Mouse (Mus musculus) cerebellum, adult 2 months (tissue): ENCODE results near the gene Tbl1xr1.

Experiments
- CTCF ChIP-seq: fragments of 200-500 bp; IDR thresholded peaks from 2 replicates; pipeline ENCODE4 v1.5.1; 2011; ENCODE audit warnings: low read depth, mild to moderate bottlenecking, control low read depth, low read length, moderate library complexity, borderline replicate concordance; ENCODE audit not compliant: insufficient read depth
- POLR2A ChIP-seq: fragments of 200-500 bp; IDR thresholded peaks from 2 replicates; pipeline ENCODE4 v1.6.1; 2011; ENCODE audit warnings: low read length, control low read depth, borderline replicate concordance; ENCODE audit not compliant: insufficient read depth

GRCm38 (mm10) chr3:22056664-22057328 lies 19.7 kb upstream of the Tbl1xr1 start:
- TF ChIP-seq CTCF = no peak
- TF ChIP-seq POLR2A = no peak
